Mouse (Mus musculus) kidney, adult 2 months (tissue): ENCODE measurements around the gene Zmynd11. TPM values are rescaled to one million over a fixed set of nuclear protein-coding genes. Genes with fewer than 3 reads are reported as not detected.

Source experiments
- DNase-seq: peaks from one replicate; pipeline ENCODE4 v3.0.0; 2021
- H3K27ac ChIP-seq: fragments of 200-500 bp; 2 replicates; pipeline ENCODE4 v1.5.1; 2012; ENCODE audit warnings: low read depth, low read length, control low read depth, inconsistent platforms; ENCODE audit not compliant: insufficient read depth
- H3K27me3 ChIP-seq: fragments of 200-500 bp; replicated peaks from 2 replicates; pipeline ENCODE4 v1.6.1; 2012; ENCODE audit warnings: mild to moderate bottlenecking, moderate library complexity, low read length, inconsistent platforms; ENCODE audit not compliant: control insufficient read depth, insufficient read depth
- H3K36me3 ChIP-seq: fragments of 200-500 bp; 2 replicates; pipeline ENCODE4 v1.6.1; 2012; ENCODE audit warnings: mild to moderate bottlenecking, moderate library complexity, low read length, inconsistent platforms; ENCODE audit not compliant: control insufficient read depth, insufficient read depth
- H3K4me1 ChIP-seq: fragments of 200-500 bp; 2 replicates; pipeline ENCODE4 v1.6.1; 2011; ENCODE audit warnings: low read length; ENCODE audit not compliant: control insufficient read depth, insufficient read depth
- H3K4me3 ChIP-seq: fragments of 200-500 bp; 2 replicates; pipeline ENCODE4 v1.5.1; 2011; ENCODE audit warnings: mild to moderate bottlenecking, low read depth, low read length, control low read depth; ENCODE audit not compliant: insufficient read depth
- CTCF ChIP-seq: fragments of 200-500 bp; conservative IDR thresholded peaks from 2 replicates; pipeline ENCODE4 v1.5.1; 2011; ENCODE audit warnings: low read depth, mild to moderate bottlenecking, control low read depth, low read length, moderate library complexity, mixed read lengths; ENCODE audit not compliant: insufficient read depth, insufficient read length
- POLR2A ChIP-seq: fragments of 200-500 bp; IDR thresholded peaks from one replicate; pipeline ENCODE4 v1.6.1; 2011; ENCODE audit warnings: low read depth, low read length, control low read depth
- WGBS: fragments of 180-500 bp; shearing (Covaris S2); methylation state at CpG from one replicate; pipeline ENCODE4 v1.1.7; 2018; 5-methylcytosine and 5-hydroxymethylcytosine counted together
- polyA plus RNA-seq: library from polyadenylated mRNA; depleted of rRNA; stranded (reverse); fragments of >200 nt; gene quantifications from 2 replicates; pipeline ENCODE4 v1.2.3, GENCODE M21; 2012

Gene Zmynd11
- polyA plus RNA-seq, 1 experiment: 47.4 TPM

DNA sequence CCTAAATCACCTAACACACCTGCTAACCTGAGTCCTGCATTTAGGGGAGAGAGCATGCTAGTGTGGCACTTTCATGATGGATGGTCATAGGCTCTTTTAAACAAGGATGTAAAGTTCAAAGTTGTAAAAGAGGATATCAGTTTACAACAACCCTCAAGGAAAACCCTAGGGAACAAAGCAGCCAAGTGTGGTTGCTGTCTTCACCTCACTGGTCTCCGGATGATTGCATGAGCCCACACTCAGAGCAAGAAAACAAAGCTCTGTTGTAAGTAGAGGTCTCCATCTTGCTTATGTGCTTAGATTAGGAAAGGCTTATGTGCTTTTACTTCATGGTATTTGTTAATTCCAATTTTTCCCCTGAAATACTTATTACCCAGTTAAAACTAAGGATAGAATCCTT lies 104.4 kb downstream of the Zmynd11 start:
- TF ChIP-seq POLR2A: no peak
- no peaks in the 10 kb centered on the region for H3K4me1 ChIP-seq
- peaks cover 1% of the 10 kb centered on the region for H3K36me3 ChIP-seq
- DNase-seq: no peak
- H3K27ac ChIP-seq: no peak overlapping the region
- H3K4me3 ChIP-seq: no peak overlapping the region
- 58% methylated on average over 1 of the region's 1 CpGs for WGBS
- H3K27me3 ChIP-seq: no peaks in the 10 kb centered on the region

GRCm38 (mm10) chr13:9656613-9657012 lies 108.5 kb downstream of the Zmynd11 start:
- Histone ChIP-seq H3K36me3 (peaks cover 1% of the 10 kb centered on the region; the same call in 1 of the 2 replicates), H3K4me3 (no peak overlapping the region), H3K27ac (no peak overlapping the region), H3K4me1 (no peaks in the 10 kb centered on the region), H3K27me3 (no peaks in the 10 kb centered on the region)
- no peak for TF ChIP-seq CTCF
- TF ChIP-seq POLR2A: no peak
- DNase-seq: no peak
- 89% methylated on average over 6 of the region's 6 CpGs for WGBS

GRCm38 (mm10) chr13:9653018-9653417 lies 112.1 kb downstream of the Zmynd11 start:
- no peaks in the 10 kb centered on the region for H3K27me3 ChIP-seq
- TF ChIP-seq POLR2A (no peak), CTCF (no peak)
- DNase-seq: no peak
- no peak overlapping the region for H3K27ac ChIP-seq
- H3K4me1 ChIP-seq: no peaks in the 10 kb centered on the region
- H3K4me3 ChIP-seq: no peak overlapping the region
- WGBS: 78% methylated on average over 3 of the region's 3 CpGs
- H3K36me3 ChIP-seq: no peaks in the 10 kb centered on the region

DNA sequence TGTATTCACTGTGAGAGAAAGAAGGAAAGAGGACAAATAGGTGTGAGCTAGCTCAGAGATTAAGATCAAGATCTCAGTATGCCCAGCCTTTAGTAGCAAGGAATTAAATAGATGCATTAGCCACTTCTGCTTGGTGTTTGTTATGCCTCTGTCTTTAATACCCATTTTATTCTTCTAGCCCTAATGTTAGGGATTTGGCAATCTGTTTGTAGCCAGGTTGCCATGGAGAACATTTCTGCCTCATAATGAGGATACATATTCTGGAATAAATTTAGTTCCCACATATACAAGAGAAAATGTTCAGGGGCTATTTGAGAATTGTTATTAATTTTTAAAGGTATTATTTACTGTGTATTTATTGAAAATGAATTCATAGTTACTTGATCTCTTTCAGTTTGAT lies 114.5 kb downstream of the Zmynd11 start:
- TF ChIP-seq POLR2A (no peak), CTCF (no peak)
- no peak for DNase-seq
- Histone ChIP-seq H3K27me3 (no peaks in the 10 kb centered on the region), H3K4me3 (no peak overlapping the region), H3K4me1 (no peaks in the 10 kb centered on the region), H3K36me3 (no peaks in the 10 kb centered on the region), H3K27ac (no peak overlapping the region)

DNA sequence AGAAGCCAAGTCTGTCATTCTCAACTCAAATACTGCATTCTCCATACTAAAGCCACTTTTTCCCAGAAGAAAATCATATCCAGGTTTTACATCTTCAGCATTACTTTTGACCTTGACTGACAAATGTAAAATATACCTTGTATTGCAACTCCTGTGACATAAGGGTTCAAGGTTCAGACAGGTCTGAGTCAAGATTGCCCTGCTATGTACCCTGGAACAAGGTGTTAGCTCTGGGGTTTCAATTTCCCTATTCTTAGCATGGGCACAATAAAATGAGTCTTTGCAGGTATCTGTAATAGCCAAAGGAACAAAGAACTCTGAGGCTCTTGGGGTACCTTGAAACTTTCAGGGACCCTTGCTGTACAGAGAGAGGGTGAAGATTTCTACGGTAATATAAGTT lies 115.2 kb downstream of the Zmynd11 start:
- WGBS: 93% methylated on average over 1 of the region's 1 CpGs
- H3K4me1 ChIP-seq: no peaks in the 10 kb centered on the region
- no peak overlapping the region for H3K27ac ChIP-seq
- no peak for DNase-seq
- H3K36me3 ChIP-seq: no peaks in the 10 kb centered on the region
- no peak overlapping the region for H3K4me3 ChIP-seq
- no peaks in the 10 kb centered on the region for H3K27me3 ChIP-seq
- TF ChIP-seq CTCF (no peak), POLR2A (no peak)

GRCm38 (mm10) chr13:9648716-9649115 lies 116.4 kb downstream of the Zmynd11 start:
- H3K4me1 ChIP-seq: no peaks in the 10 kb centered on the region
- TF ChIP-seq CTCF: no peak
- TF ChIP-seq POLR2A: no peak
- 90% methylated on average over 13 of the region's 13 CpGs for WGBS
- H3K27ac ChIP-seq: no peak overlapping the region
- no peaks in the 10 kb centered on the region for H3K36me3 ChIP-seq
- DNase-seq: no peak
- H3K4me3 ChIP-seq: no peak overlapping the region
- no peaks in the 10 kb centered on the region for H3K27me3 ChIP-seq

DNA sequence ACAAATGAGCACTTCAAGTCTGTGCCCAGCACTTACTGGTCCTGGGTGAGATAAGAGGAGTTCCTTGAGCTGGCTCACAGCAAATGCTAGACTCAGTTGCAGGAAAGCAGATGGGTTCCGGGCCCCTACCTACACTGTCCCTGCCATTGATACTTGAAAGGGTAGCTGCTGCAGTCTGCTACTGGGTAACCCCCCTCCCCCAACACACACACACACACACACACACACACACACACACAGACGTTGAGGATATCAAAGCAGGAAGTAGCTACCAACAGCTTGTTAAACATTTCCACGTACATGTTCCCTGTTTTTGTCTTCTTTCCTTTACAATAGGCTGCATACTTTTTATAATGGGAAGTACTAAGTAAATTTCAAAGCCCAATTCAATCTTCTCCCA lies 127.2 kb downstream of the Zmynd11 start:
- no peak overlapping the region for H3K4me3 ChIP-seq
- no peak for TF ChIP-seq CTCF
- no peak for TF ChIP-seq POLR2A
- DNase-seq: no peak
- no peaks in the 10 kb centered on the region for H3K4me1 ChIP-seq
- H3K27ac ChIP-seq: no peak overlapping the region
- 60% methylated on average over 3 of the region's 3 CpGs for WGBS
- H3K36me3 ChIP-seq: no peaks in the 10 kb centered on the region
- H3K27me3 ChIP-seq: no peaks in the 10 kb centered on the region

- TF ChIP-seq CTCF (peak; percentile 68), POLR2A (no peak)
- WGBS: 60% methylated on average over 4 of the region's 4 CpGs
- no peaks in the 10 kb centered on the region for H3K27me3 ChIP-seq
- no peak overlapping the region for H3K27ac ChIP-seq
- no peak overlapping the region for H3K4me3 ChIP-seq
- peak; percentile 44 for DNase-seq
- no peaks in the 10 kb centered on the region for H3K4me1 ChIP-seq
- no peaks in the 10 kb centered on the region for H3K36me3 ChIP-seq
Measured at GRCm38 (mm10) chr13:9636505-9636904, 128.6 kb downstream of the Zmynd11 start.
